Mouse (Mus musculus) ovary, postnatal 14 days (tissue): Measurements from ENCODE around the gene Olfr550.
"Not testable (repeated sequence)": the region's sequence is repeated elsewhere in the genome, so short reads cannot be mapped to it uniquely, and the experiment has no call there.

Experiments used
- DNase-seq: peaks from one replicate; pipeline ENCODE4 v3.0.0; 2022; ENCODE audit warnings: low spot score

Olfr550 gene

GRCm38 (mm10) chr7:102571142-102571541 lies at the start of gene Olfr550:
Gene Olfr550 (plus strand): TSS chr7:102571442.
- DNase-seq = no peak

GRCm38 (mm10) chr7:102529052-102529451 lies 42.2 kb upstream of the Olfr550 start:
- no peak for DNase-seq

GRCm38 (mm10) chr7:102534449-102534848 lies 36.8 kb upstream of the Olfr550 start, which contains the start of gene Olfr547:
Gene Olfr547 (plus strand): TSS chr7:102534749.
- DNase-seq = no peak

- no peak for DNase-seq
Observed at GRCm38 (mm10) chr7:102540596-102540995, 30.6 kb upstream of the Olfr550 start, which contains the start of gene Olfr548-ps1. Gene Olfr548-ps1 (plus strand): TSS chr7:102540896.

- DNase-seq = no peak
Observed at GRCm38 (mm10) chr7:102541251-102541650, 30.0 kb upstream of the Olfr550 start.

GRCm38 (mm10) chr7:102549570-102549969 lies 21.7 kb upstream of the Olfr550 start, which contains the start of gene Olfr549:
Gene Olfr549 (plus strand): TSS chr7:102549870.
- no peak for DNase-seq

GRCm38 (mm10) chr7:102553279-102553678 lies 18.0 kb upstream of the Olfr550 start:
- no peak for DNase-seq

- DNase-seq = peak; percentile 73
Observed at GRCm38 (mm10) chr7:102564999-102565997, 5.9 kb upstream of the Olfr550 start, which contains the start of gene Trim21. Gene Trim21 (minus strand): TSS chr7:102565486.

GRCm38 (mm10) chr7:102566219-102566618 lies 5.0 kb upstream of the Olfr550 start:
- DNase-seq = no peak

- no peak for DNase-seq
Observed at GRCm38 (mm10) chr7:102573174-102573830, 2.1 kb downstream of the Olfr550 start.

GRCm38 (mm10) chr7:102575998-102576397 lies 4.8 kb downstream of the Olfr550 start:
- no peak for DNase-seq

GRCm38 (mm10) chr7:102591786-102592185 lies 20.5 kb downstream of the Olfr550 start, which contains the start of gene Olfr551:
Gene Olfr551 (minus strand): TSS chr7:102591886.
- DNase-seq = no peak

GRCm38 (mm10) chr7:102597378-102598031 lies 26.3 kb downstream of the Olfr550 start, which contains the start of gene Olfr552:
Gene Olfr552 (plus strand): TSS chr7:102597770.
- DNase-seq = no peak

GRCm38 (mm10) chr7:102618118-102618517 lies 46.9 kb downstream of the Olfr550 start, which contains the start of gene Olfr553:
Gene Olfr553 (minus strand): TSS chr7:102618218.
- DNase-seq = no peak

- no peak for DNase-seq
Observed at GRCm38 (mm10) chr7:102619608-102620007, 48.4 kb downstream of the Olfr550 start.

- not testable (repeated sequence) for DNase-seq
Observed at GRCm38 (mm10) chr7:102620368-102620767, 49.1 kb downstream of the Olfr550 start.
